Mouse (Mus musculus) embryonic stem cell, embryonic (primary cell): ENCODE measurements at regions not wholly inside any gene's neighbourhood (a gene's known extent, or its start where the extent isn't known, plus 50 kb on each side); places are given as distances from the start of the nearest gene placed in this dataset.

ENCODE experiments used
- CTCF ChIA-PET, 4 experiments: fragments of 300-600 bp in 2 of 4; fragments of 350-600 bp in 2 of 4; sonication (Branson Sonifier 250); formaldehyde crosslinking; loops; one replicate each; lab custom pipeline; 2022; ENCODE audit warnings: inconsistent platforms in 2 of 4; lab: Charles Lee
- POLR2A ChIA-PET, 4 experiments: fragments of 300-600 bp in 2 of 4; fragments of 350-600 bp in 2 of 4; sonication (Branson Sonifier 250); formaldehyde crosslinking; loops; one replicate each; lab custom pipeline; 2022; ENCODE audit warnings: antibody characterized with exemption in 4 of 4, inconsistent platforms in 1 of 4; lab: Charles Lee

DNA sequence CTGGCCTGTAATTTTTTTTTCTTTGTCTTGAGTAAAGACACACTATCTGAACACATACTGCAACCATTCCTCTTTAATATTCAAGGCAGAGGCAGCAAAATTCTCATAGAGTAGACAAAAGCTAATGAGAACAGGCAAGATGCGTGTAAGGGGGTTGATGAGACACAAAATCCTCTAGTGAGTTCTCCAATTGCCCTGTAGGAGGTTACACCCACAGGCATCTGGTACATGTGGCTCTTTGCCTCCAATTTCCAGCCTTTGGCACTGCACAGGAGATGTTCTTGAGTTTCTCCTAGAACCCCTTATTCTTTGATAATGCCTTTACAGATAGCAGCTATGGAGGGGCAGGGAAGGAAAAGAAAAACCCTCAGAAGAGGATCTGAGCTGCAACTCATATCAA, 480.9 kb upstream of the Mctp2 start:
- ChIA-PET CTCF (interaction anchor here in 1 of 4 experiments (0.6 kb wide), 1 partner anchor 89 kb away, joined by 5 read pairs; no protein-coding TSS in a partner anchor), POLR2A (no interaction called here)

DNA sequence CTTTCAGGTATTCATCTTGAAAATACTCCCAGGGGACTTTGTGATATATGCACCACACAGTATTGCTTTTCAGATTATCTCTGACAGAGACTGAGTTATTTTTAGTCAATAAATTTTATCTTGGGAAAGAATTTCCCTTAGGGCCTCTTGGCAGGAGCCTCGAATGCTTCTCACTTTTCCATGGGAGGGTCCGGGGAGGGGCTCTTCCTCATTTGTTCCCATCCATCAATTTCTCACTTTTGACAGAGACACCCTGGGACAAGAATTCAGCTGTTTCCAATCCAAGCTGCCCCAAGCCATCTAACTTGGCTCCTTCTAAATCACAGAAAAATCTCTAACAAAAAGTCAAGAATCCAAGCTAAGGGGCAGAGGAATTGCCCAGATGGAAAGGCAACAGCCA, 481.9 kb upstream of the Mctp2 start:
- ChIA-PET CTCF (no interaction called here), POLR2A (no interaction called here)

DNA sequence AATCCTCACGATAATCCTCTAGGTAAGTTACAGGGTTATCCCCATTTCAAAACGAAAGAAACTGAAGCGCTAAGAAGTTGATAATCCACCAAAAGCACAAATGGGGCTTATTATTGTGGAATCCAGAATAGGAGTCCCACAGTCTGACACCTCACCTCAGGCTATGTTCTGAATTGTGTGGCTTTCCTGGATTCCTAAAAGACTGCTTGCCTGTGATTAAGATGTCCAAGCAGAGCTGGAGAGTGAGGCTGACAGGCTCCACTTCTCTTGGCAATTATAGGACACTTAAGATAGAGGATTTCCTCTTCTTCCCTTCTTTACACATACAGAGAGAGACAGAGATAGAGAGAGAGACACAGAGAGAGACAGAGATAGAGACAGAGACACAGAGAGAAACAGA, 515.7 kb upstream of the Mctp2 start:
- CTCF ChIA-PET = no interaction called here
- POLR2A ChIA-PET = no interaction called here

DNA sequence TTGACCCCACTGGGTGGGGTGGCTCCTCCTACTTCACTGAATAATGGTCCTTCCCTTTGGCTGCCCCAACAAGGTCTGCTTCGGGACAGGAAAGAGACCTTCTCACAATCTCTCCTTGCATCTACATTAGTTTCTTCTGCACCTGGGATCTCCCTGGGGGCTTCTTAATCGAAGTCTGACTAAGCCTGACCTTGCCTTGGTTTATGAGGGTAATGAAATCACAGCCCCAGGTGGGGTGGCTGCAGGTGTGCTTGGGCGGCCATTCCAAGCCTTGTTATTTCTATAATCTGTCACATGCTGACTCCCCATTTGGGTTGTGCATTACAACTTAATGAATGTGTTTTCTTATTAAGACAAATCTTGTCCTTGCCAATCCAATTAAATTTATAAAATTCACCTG, 520.2 kb upstream of the Mctp2 start:
- POLR2A ChIA-PET = no interaction called here
- CTCF ChIA-PET = no interaction called here

DNA sequence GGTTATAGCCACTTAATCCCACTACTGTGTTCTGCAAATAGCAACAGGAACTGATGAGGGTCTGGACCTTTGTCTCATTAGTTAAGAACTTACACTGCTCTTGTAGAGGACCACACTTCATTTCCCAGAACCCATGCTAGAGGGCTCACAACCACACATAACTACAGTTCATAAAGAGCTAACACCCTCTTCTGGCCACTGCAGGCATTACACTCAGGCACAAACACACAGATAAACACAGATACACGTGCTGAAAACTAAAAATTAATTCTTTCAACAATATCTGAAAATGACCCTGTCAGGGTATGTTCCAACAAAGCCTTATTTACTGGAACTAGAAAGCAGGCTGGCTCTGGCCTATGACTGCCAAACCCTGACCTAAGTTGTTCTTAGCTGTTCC, 529.0 kb upstream of the Mctp2 start:
- ChIA-PET CTCF (interaction anchor here in 1 of 4 experiments (0.5 kb wide), 2 partner anchors 348 to 1863 kb away, joined by 3 to 4 read pairs; no protein-coding TSS in a partner anchor), POLR2A (no interaction called here)

DNA sequence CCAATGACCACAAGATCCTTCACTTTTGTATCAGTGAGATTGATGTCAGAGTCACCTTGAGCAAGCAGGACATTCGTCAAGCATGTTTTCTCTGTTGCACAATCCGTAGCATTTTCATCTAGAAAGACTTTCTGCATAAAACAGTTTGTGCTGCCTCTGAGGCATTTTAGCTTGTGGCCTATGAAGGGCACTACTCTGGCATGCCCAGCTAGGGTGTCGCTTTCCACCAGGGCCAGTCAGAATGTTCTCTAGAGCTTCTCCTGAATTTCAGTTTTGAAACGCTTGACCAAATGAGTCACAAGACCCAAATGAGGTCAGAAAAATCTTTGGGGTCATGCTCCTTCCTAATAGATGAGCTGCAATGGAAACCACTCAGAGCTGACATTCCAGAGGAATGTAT, 529.6 kb upstream of the Mctp2 start:
- CTCF ChIA-PET = interaction anchor here in 1 of 4 experiments (0.5 kb wide), 1 partner anchor 348 kb away, joined by 4 read pairs; no protein-coding TSS in a partner anchor
- POLR2A ChIA-PET = no interaction called here

DNA sequence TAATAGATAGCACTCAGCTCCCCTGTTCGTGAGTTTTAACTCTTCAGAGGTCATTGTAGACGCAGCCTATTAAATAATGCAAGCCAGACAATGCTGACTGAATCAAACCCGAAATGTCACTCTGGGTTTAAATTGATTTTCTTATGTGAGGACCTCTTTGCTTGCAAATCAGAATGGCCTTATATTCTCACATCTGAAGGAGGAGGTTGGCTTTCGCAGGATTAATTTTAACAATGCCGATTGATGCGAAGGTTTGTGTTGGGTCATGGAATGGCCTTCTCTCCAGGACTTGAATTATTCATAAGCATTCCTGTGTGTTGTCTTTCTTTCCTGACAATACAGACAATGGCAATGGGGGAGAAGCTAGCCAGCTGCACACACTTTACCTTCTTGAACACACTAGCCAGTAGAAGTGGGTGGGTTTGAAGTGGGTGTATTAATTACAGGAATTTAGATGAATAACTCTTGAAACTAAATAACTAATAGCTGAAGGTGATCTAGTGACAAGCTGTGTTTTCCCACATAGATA, 530.1 kb upstream of the Mctp2 start:
- POLR2A ChIA-PET = no interaction called here

DNA sequence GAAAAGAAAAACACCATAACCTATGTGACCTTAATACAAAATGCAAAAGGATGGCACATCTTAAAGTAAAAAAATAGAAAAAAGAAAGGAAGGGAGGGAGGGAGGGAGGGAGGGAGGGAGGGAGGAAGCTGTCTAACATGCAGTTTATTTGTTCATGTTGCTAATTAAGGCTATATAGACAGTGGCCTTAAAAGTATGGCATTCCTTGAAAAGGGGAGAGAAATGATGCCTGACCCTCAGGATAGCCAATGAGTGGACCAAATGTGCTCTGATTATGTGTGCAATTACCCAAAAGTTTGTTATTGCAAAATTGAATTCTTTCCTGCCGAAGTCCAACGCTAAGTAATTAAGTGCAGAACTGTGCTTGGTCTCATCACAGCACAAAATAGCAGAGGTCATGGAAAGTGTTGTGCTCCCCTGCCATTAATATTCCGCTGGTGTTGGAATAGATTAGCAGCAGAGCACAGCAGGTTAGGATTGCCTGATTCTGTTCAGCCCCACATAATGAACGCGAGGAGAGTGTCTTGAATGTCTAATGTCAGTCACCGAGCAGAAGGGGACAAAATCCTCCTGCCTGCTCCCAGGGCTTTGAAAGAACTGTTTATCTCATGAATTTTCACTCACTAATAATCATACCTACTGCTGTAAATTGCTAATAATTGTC, 531.7 kb upstream of the Mctp2 start:
- CTCF ChIA-PET = no interaction called here
- POLR2A ChIA-PET = no interaction called here

More for the DNA sequence above, 530.1 kb upstream of the Mctp2 start:
- CTCF ChIA-PET = no interaction called here

DNA sequence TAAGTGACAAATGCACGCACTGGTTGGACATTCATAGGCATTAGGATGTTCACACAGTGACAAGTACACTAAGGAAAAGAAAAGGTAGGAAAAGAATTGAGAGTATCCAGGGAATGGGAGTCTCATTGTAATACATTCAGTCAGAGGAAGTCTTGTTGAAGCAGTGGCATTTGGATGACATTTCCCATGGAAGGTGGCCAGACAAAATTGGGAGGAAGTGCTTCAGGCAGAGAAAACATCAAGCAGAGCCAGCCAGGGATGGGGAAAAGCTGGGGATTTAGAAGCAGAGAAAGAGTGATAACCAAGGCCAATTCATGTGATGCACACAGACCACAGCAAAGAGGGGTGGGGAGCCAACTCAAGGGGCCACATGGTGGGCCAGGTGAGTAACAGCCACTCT, 524.0 kb upstream of the Rgma start:
- ChIA-PET CTCF (no interaction called here), POLR2A (no interaction called here)

DNA sequence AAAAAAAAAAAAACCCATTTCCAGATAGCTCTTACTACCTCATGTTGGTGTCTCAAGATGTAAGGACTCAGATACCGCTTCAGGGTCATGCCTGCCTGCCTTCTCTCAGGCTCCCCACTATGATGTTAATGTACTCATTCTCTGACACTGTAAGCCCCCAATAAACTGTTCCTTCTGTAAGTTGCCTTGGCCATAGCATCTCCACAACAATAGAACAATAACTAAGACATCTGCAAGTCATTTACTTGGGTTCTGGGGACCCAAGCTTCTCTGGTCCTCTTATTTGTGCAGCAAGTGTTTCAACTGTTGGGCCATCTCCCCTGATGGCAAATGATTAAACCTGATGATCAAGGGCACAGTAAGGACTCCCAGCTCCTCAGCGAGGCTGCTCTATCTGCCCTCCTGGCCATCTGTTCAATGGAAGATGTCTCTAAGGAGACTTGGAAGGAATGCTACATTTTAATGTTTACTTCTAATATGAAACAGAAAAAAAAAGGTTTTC, 520.8 kb upstream of the Rgma start:
- POLR2A ChIA-PET = interaction anchor here in 2 of 4 experiments (1.0 to 1.2 kb wide), 3 partner anchors 13 to 545 kb away, joined by 3 to 6 read pairs (median 5); no protein-coding TSS in a partner anchor

DNA sequence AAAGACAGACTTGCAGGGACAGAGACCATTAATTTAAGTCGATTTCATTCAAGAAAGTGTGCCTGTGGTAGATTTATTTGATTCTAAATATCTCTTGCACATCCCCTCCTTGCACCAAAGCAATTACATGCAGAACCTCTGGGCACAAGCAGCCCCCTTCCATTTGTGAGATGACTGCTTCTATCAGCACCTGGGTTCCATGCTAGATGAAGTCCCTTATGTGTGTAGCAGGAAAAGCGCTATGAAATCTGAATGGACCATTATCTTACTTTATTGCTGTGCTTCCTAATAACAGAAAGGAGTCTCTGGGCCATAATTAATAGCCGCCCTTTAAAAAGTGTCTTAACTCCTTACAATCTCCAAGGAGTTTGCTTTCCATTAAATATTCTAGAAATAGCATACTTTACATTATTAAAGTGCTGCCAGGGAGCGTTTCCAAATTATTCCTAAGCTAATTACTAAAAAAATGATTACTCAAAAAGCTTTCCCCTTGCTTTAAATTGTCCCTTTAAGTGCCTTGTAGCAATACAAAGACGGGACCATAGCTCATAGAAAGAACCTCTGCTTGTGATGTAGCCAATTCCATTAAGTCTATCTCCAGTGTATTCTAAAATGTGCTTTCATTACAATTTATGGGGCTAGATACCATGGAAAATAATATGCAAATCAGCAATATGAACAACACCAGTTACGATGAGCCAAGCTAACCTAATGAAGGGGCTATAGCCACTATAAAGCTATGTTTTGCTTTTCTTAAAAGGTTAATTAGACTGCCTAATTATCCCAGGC, 508.1 kb upstream of the Rgma start:
- POLR2A ChIA-PET = interaction anchor here in 1 of 4 experiments (0.8 kb wide), 1 partner anchor 13 kb away, joined by 3 read pairs; no protein-coding TSS in a partner anchor
- CTCF ChIA-PET = no interaction called here

More for the DNA sequence above, 520.8 kb upstream of the Rgma start:
- CTCF ChIA-PET = interaction anchor here in 1 of 4 experiments (1.0 kb wide), 1 partner anchor 545 kb away, joined by 3 read pairs; no protein-coding TSS in a partner anchor

DNA sequence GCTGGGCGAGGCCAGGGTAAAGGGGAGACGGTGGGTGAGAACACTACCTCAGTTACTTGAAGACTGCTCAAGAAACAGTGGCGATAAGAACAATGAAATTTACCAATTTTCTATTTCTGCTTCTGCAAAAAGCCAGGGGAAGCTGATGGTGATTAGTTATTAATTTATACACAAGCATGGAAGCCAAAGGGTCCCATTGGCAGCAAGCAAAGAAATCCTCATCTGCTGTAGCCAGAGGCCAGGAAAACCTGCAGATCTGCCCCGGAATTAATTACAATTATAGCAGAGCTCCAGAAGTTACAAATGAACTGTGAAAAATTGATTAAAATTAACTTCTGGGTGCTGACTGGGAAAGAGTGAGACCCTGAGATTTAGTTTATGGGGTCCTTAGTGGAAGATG, 506.2 kb upstream of the Rgma start:
- POLR2A ChIA-PET = no interaction called here
- CTCF ChIA-PET = no interaction called here

DNA sequence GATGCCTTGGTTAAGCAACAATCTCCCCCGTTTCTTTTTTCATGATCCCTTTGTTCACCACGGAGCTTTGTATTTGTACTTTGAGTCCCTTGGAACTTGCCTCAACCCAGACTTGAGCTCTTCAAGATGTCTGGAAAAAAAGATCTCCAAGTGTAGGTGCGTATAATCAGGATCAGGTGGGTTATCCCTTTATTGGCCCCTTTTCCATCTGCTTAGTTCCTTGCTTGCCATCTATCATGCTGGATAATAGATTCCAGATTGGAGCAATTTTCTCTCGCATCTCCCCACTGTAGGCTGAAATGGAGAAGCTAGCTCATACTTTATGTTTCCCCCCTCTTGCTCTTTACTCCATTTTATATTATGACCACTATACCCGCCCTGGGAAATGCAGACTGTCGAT, 474.5 kb upstream of the Rgma start:
- POLR2A ChIA-PET = no interaction called here
- CTCF ChIA-PET = interaction anchor here in 1 of 4 experiments (1.2 kb wide), 1 partner anchor 9 kb away, joined by 3 read pairs; no protein-coding TSS in a partner anchor

DNA sequence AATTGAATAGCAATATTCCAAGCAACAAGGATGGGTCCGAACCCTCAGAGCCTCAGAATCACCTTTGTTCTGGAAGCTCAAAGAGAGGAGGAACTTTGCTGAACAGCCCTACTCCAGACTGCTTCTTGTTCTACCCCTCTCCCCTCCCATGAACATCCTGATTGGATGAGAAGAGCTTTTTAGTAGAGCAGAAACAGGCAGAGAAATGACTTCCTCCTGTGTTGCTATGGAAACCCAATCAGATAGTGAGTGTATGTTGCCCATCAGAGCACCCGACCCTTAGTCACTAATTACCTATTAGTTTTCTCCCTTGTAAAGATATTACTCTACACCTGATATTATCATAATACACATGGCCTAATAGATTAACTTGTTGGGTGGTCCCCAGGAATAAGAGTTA, 469.4 kb upstream of the Rgma start:
- ChIA-PET POLR2A (no interaction called here), CTCF (no interaction called here)

DNA sequence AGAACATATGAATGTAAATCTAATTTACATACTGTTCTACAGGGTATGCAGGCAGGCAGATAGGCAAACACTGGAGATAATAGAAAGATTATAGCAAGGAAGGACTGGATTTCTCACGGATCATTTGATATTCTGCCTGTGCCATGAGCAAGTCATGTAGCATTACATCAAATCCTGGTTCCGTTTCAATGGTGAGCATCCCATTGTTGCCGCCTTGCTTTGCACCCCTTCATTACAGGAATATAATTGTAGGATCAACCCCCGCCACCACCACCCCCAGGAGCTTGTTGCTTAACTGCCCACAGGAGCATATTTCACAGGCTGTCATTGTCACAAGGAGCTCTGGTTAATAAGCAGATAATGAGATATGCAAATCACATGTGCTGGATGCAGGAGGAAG, 468.8 kb upstream of the Rgma start:
- ChIA-PET POLR2A (no interaction called here), CTCF (no interaction called here)

DNA sequence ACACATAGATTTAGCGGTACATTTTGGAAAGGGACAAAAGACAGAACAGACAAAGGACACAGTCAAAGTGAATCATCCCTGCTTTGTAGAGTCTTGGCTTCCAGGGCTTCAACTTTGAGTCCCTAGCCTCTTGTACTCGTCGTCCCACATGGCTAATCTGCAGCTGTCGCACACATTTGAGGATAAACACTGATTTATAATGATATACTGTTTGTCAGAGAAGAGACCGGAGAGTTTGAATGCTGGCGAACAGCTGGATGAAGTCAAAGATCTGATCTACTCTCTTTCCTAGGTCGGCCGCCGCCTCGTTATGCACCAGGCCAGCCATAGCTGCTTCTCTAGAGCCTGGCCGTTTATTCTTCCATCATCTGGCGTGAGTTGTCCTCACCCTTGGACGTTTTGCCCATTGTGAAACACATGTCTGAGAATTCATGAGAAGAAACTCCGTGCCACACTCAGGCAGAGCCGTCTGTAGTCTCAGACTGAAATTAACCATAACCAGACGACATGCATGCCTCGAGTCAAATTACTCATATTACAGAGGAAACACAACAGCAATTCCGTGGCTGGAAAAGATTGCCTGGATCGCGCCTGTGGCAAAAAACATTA, 448.4 kb upstream of the Rgma start:
- ChIA-PET CTCF (interaction anchor here in 2 of 4 experiments (0.6 to 0.7 kb wide), 2 partner anchors 428 to 488 kb away, joined by 3 to 5 read pairs; no protein-coding TSS in a partner anchor), POLR2A (interaction anchor here in 1 of 4 experiments (0.6 kb wide), 1 partner anchor 658 kb away, joined by 4 read pairs; no protein-coding TSS in a partner anchor)

DNA sequence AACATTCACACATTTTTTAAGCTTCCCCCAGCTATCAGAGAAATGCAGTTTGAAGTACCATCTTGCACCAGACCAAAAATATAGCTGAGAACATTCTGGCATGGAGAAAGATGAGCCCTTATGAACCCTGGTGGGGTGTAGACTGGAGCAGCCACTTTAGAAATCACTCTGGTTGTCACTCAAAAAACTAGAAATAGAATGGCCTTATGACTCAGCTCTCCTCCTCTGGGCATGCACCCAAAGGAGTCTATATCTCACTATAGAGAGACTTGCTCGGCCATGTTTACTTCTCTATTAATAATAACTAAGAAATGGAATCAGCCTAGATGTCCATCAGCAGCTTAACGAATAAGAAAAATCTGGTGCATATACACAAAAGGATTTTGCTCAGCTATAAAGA, 436.5 kb upstream of the Rgma start:
- ChIA-PET POLR2A (no interaction called here), CTCF (no interaction called here)

DNA sequence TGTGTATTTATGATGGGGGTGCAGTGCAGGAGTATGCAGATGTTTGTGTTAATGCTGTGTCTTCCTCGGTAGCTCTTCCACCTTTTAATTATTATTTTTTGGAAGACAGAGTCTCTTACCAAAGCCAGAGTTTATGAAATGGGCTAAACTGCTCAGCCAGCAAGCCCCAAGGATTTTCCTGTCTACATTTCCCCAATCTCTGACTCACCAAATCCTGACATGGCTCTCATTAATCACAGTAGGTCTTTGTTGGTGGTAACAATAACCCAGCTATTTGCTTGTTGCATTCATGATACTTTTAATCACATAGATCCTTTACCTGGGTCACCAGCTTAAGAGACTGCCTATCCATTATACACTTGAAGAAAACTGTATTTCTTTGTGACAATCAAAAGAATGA, 427.8 kb upstream of the Rgma start:
- CTCF ChIA-PET = no interaction called here

DNA sequence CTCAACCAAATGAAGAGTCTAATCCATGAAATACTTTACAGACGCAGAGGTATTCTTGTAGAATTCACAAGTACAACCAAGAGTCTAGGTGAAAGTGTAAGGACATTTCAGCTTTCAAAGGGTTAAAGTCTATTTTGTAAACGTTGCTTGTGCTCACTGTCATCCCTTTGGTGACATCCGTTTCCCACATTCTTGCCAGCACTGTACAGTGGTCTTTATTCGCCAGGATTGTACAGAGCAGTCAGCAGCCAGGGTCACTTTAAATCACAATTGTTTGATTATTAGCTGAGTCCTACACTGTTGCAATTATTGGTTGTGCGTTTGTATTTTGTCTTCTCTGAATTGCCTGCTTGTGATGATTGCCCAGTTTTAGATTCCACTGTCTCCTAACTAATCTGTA, 427.3 kb upstream of the Rgma start:
- POLR2A ChIA-PET = no interaction called here
- CTCF ChIA-PET = no interaction called here

More for the DNA sequence above, 427.8 kb upstream of the Rgma start:
- POLR2A ChIA-PET = no interaction called here
